Mouse (Mus musculus): Measurements from ENCODE around the gene Slc2a2. TPM values are rescaled to one million over a fixed set of nuclear protein-coding genes. Genes with fewer than 3 reads are reported as not detected.

The Slc2a2 gene
- not detected in 2 replicates for polyA plus RNA-seq (2015; fragmentation: Nextera tagmentation; extraction: Ambion mirVana)

GRCm38 (mm10) chr3:28697797-28698196 lies at the start of gene Slc2a2:
Slc2a2 (plus strand) TSS chr3:28697903.
- H3K4me2 ChIP-seq (ENCODE audit: low read length) = no peak within 1 kb of the TSS
- H3K36me3 ChIP-seq (ENCODE audit: control insufficient read depth, insufficient read depth) = no peaks in the 10 kb centered on the region
- H3K9me3 ChIP-seq (ENCODE audit: control insufficient read depth, low read length) = no peaks in the 10 kb centered on the region
- H3K4me3 ChIP-seq (replicated peaks; ENCODE audit: low read length) = no peak within 1 kb of the TSS
- WGBS = 81% methylated on average over 2 of the region's 2 CpGs
- no peaks in the 10 kb centered on the region for H3K27me3 ChIP-seq (replicated peaks; ENCODE audit: control insufficient read depth, insufficient read depth, low read length)
- no peak within 1 kb of the TSS for H3K27ac ChIP-seq (ENCODE audit: low read length)
- no peak for ATAC-seq
- no peak within 1 kb of the TSS for H3K9ac ChIP-seq (replicated peaks; ENCODE audit: low read depth, low read length)
- H3K4me1 ChIP-seq (replicated peaks; ENCODE audit: control insufficient read depth, insufficient read depth, low read length) = no peaks in the 10 kb centered on the region

GRCm38 (mm10) chr3:28652574-28652973 lies 45.1 kb upstream of the Slc2a2 start:
- WGBS = 47% methylated on average over 3 of the region's 3 CpGs
- Histone ChIP-seq H3K27me3 (replicated peaks; ENCODE audit: control insufficient read depth, insufficient read depth, low read length) (no peaks in the 10 kb centered on the region), H3K4me1 (replicated peaks; ENCODE audit: control insufficient read depth, insufficient read depth, low read length) (no peaks in the 10 kb centered on the region), H3K9me3 (ENCODE audit: control insufficient read depth, low read length) (no peaks in the 10 kb centered on the region), H3K4me2 (ENCODE audit: low read length) (no peak overlapping the region), H3K36me3 (ENCODE audit: control insufficient read depth, insufficient read depth) (peaks cover 6% of the 10 kb centered on the region), H3K9ac (replicated peaks; ENCODE audit: low read depth, low read length) (no peak overlapping the region), H3K4me3 (replicated peaks; ENCODE audit: low read length) (no peak overlapping the region), H3K27ac (ENCODE audit: low read length) (no peak overlapping the region)
- ATAC-seq = no peak

GRCm38 (mm10) chr3:28653043-28653442 lies 44.7 kb upstream of the Slc2a2 start:
- no peaks in the 10 kb centered on the region for H3K4me1 ChIP-seq (replicated peaks; ENCODE audit: control insufficient read depth, insufficient read depth, low read length)
- no peak overlapping the region for H3K4me2 ChIP-seq (ENCODE audit: low read length)
- no peak for ATAC-seq
- H3K27me3 ChIP-seq (replicated peaks; ENCODE audit: control insufficient read depth, insufficient read depth, low read length) = no peaks in the 10 kb centered on the region
- H3K9me3 ChIP-seq (ENCODE audit: control insufficient read depth, low read length) = no peaks in the 10 kb centered on the region
- no peak overlapping the region for H3K27ac ChIP-seq (ENCODE audit: low read length)
- H3K9ac ChIP-seq (replicated peaks; ENCODE audit: low read depth, low read length) = no peak overlapping the region
- WGBS = 80% methylated on average over 3 of the region's 3 CpGs
- H3K4me3 ChIP-seq (replicated peaks; ENCODE audit: low read length) = no peak overlapping the region
- H3K36me3 ChIP-seq (ENCODE audit: control insufficient read depth, insufficient read depth) = peaks cover 7% of the 10 kb centered on the region

- Histone ChIP-seq H3K27me3 (replicated peaks; ENCODE audit: control insufficient read depth, insufficient read depth, low read length) (no peaks in the 10 kb centered on the region), H3K4me3 (replicated peaks; ENCODE audit: low read length) (no peak overlapping the region), H3K27ac (ENCODE audit: low read length) (no peak overlapping the region), H3K9me3 (ENCODE audit: control insufficient read depth, low read length) (no peaks in the 10 kb centered on the region), H3K9ac (replicated peaks; ENCODE audit: low read depth, low read length) (no peak overlapping the region), H3K4me2 (ENCODE audit: low read length) (no peak overlapping the region), H3K4me1 (replicated peaks; ENCODE audit: control insufficient read depth, insufficient read depth, low read length) (no peaks in the 10 kb centered on the region), H3K36me3 (ENCODE audit: control insufficient read depth, insufficient read depth) (peaks cover 9% of the 10 kb centered on the region)
- no peak for ATAC-seq
Measured at GRCm38 (mm10) chr3:28654740-28655139, 43.0 kb upstream of the Slc2a2 start.

GRCm38 (mm10) chr3:28658349-28658748 lies 39.4 kb upstream of the Slc2a2 start:
- no peak for ATAC-seq
- no peaks in the 10 kb centered on the region for H3K9me3 ChIP-seq (ENCODE audit: control insufficient read depth, low read length)
- no peaks in the 10 kb centered on the region for H3K27me3 ChIP-seq (replicated peaks; ENCODE audit: control insufficient read depth, insufficient read depth, low read length)
- H3K4me1 ChIP-seq (replicated peaks; ENCODE audit: control insufficient read depth, insufficient read depth, low read length) = no peaks in the 10 kb centered on the region
- H3K9ac ChIP-seq (replicated peaks; ENCODE audit: low read depth, low read length) = no peak overlapping the region
- no peak overlapping the region for H3K4me2 ChIP-seq (ENCODE audit: low read length)
- H3K27ac ChIP-seq (ENCODE audit: low read length) = no peak overlapping the region
- no peak overlapping the region for H3K4me3 ChIP-seq (replicated peaks; ENCODE audit: low read length)
- H3K36me3 ChIP-seq (ENCODE audit: control insufficient read depth, insufficient read depth) = peaks cover 16% of the 10 kb centered on the region; the same call in 1 of the 2 replicates
- 72% methylated on average over 1 of the region's 1 CpGs for WGBS

GRCm38 (mm10) chr3:28680851-28681250 lies 16.9 kb upstream of the Slc2a2 start:
- H3K9me3 ChIP-seq (ENCODE audit: control insufficient read depth, low read length) = no peaks in the 10 kb centered on the region
- H3K27me3 ChIP-seq (replicated peaks; ENCODE audit: control insufficient read depth, insufficient read depth, low read length) = no peaks in the 10 kb centered on the region
- H3K4me2 ChIP-seq (ENCODE audit: low read length) = no peak overlapping the region
- no peaks in the 10 kb centered on the region for H3K36me3 ChIP-seq (ENCODE audit: control insufficient read depth, insufficient read depth)
- no peak overlapping the region for H3K9ac ChIP-seq (replicated peaks; ENCODE audit: low read depth, low read length)
- no peaks in the 10 kb centered on the region for H3K4me1 ChIP-seq (replicated peaks; ENCODE audit: control insufficient read depth, insufficient read depth, low read length)
- WGBS = 47% methylated on average over 7 of the region's 7 CpGs
- ATAC-seq = no peak
- no peak overlapping the region for H3K27ac ChIP-seq (ENCODE audit: low read length)
- H3K4me3 ChIP-seq (replicated peaks; ENCODE audit: low read length) = no peak overlapping the region

GRCm38 (mm10) chr3:28681866-28682265 lies 15.8 kb upstream of the Slc2a2 start:
- 63% methylated on average over 6 of the region's 6 CpGs for WGBS
- Histone ChIP-seq H3K4me1 (replicated peaks; ENCODE audit: control insufficient read depth, insufficient read depth, low read length) (no peaks in the 10 kb centered on the region), H3K4me3 (replicated peaks; ENCODE audit: low read length) (no peak overlapping the region), H3K27me3 (replicated peaks; ENCODE audit: control insufficient read depth, insufficient read depth, low read length) (no peaks in the 10 kb centered on the region), H3K36me3 (ENCODE audit: control insufficient read depth, insufficient read depth) (no peaks in the 10 kb centered on the region), H3K27ac (ENCODE audit: low read length) (no peak overlapping the region), H3K9me3 (ENCODE audit: control insufficient read depth, low read length) (no peaks in the 10 kb centered on the region), H3K9ac (replicated peaks; ENCODE audit: low read depth, low read length) (no peak overlapping the region), H3K4me2 (ENCODE audit: low read length) (no peak overlapping the region)
- ATAC-seq = no peak

GRCm38 (mm10) chr3:28682411-28682810 lies 15.3 kb upstream of the Slc2a2 start:
- no peaks in the 10 kb centered on the region for H3K27me3 ChIP-seq (replicated peaks; ENCODE audit: control insufficient read depth, insufficient read depth, low read length)
- WGBS = 74% methylated on average over 3 of the region's 3 CpGs
- no peak overlapping the region for H3K4me2 ChIP-seq (ENCODE audit: low read length)
- H3K4me1 ChIP-seq (replicated peaks; ENCODE audit: control insufficient read depth, insufficient read depth, low read length) = no peaks in the 10 kb centered on the region
- H3K27ac ChIP-seq (ENCODE audit: low read length) = no peak overlapping the region
- no peak overlapping the region for H3K9ac ChIP-seq (replicated peaks; ENCODE audit: low read depth, low read length)
- no peaks in the 10 kb centered on the region for H3K9me3 ChIP-seq (ENCODE audit: control insufficient read depth, low read length)
- no peak overlapping the region for H3K4me3 ChIP-seq (replicated peaks; ENCODE audit: low read length)
- no peak for ATAC-seq
- H3K36me3 ChIP-seq (ENCODE audit: control insufficient read depth, insufficient read depth) = no peaks in the 10 kb centered on the region

GRCm38 (mm10) chr3:28685510-28685909 lies 12.2 kb upstream of the Slc2a2 start:
- H3K4me2 ChIP-seq (ENCODE audit: low read length) = no peak overlapping the region
- ATAC-seq = no peak
- no peak overlapping the region for H3K9ac ChIP-seq (replicated peaks; ENCODE audit: low read depth, low read length)
- no peak overlapping the region for H3K4me3 ChIP-seq (replicated peaks; ENCODE audit: low read length)
- no peaks in the 10 kb centered on the region for H3K36me3 ChIP-seq (ENCODE audit: control insufficient read depth, insufficient read depth)
- H3K4me1 ChIP-seq (replicated peaks; ENCODE audit: control insufficient read depth, insufficient read depth, low read length) = no peaks in the 10 kb centered on the region
- no peak overlapping the region for H3K27ac ChIP-seq (ENCODE audit: low read length)
- no peaks in the 10 kb centered on the region for H3K27me3 ChIP-seq (replicated peaks; ENCODE audit: control insufficient read depth, insufficient read depth, low read length)
- WGBS = 93% methylated on average over 2 of the region's 2 CpGs
- no peaks in the 10 kb centered on the region for H3K9me3 ChIP-seq (ENCODE audit: control insufficient read depth, low read length)

- no peak overlapping the region for H3K4me2 ChIP-seq (ENCODE audit: low read length)
- ATAC-seq = no peak
- H3K4me3 ChIP-seq (replicated peaks; ENCODE audit: low read length) = no peak overlapping the region
- no peaks in the 10 kb centered on the region for H3K36me3 ChIP-seq (ENCODE audit: control insufficient read depth, insufficient read depth)
- H3K4me1 ChIP-seq (replicated peaks; ENCODE audit: control insufficient read depth, insufficient read depth, low read length) = no peaks in the 10 kb centered on the region
- no peak overlapping the region for H3K9ac ChIP-seq (replicated peaks; ENCODE audit: low read depth, low read length)
- WGBS = 91% methylated on average over 5 of the region's 5 CpGs
- H3K27ac ChIP-seq (ENCODE audit: low read length) = no peak overlapping the region
- no peaks in the 10 kb centered on the region for H3K9me3 ChIP-seq (ENCODE audit: control insufficient read depth, low read length)
- no peaks in the 10 kb centered on the region for H3K27me3 ChIP-seq (replicated peaks; ENCODE audit: control insufficient read depth, insufficient read depth, low read length)
Measured at GRCm38 (mm10) chr3:28694811-28695210, 2.9 kb upstream of the Slc2a2 start.

All from forebrain, embryonic 16.5 days (tissue).